Mouse (Mus musculus) myocyte (in vitro differentiated cells): ENCODE results near the gene H2al2a. TPM values are rescaled to one million over a fixed set of nuclear protein-coding genes. Genes with fewer than 3 reads are reported as not detected.

Source experiments
- H3K27me3 ChIP-seq: one replicate; pipeline ENCODE4 v1.6.1; 2011; ENCODE audit not compliant: control insufficient read depth, insufficient read depth, insufficient read length
- H3K36me3 ChIP-seq: one replicate; pipeline ENCODE4 v1.6.1; 2011; ENCODE audit not compliant: control insufficient read depth, insufficient read depth
- H3K4me2 ChIP-seq: one replicate; pipeline ENCODE4 v1.6.1; 2011; ENCODE audit warnings: low read depth, control low read depth
- H3K4me3 ChIP-seq: one replicate; pipeline ENCODE4 v1.5.1; 2011; ENCODE audit warnings: mild to moderate bottlenecking, control low read depth, moderate library complexity
- H3K79me2 ChIP-seq: one replicate; pipeline ENCODE4 v1.6.1; 2011; ENCODE audit not compliant: control insufficient read depth, insufficient read depth
- H3ac ChIP-seq: one replicate; pipeline ENCODE4 v1.6.1; 2011; ENCODE audit not compliant: control insufficient read depth, insufficient read length
- CEBPB ChIP-seq: IDR thresholded peaks from 2 replicates; pipeline ENCODE4 v1.6.1; 2011; ENCODE audit warnings: mild to moderate bottlenecking, moderate library complexity; ENCODE audit not compliant: poor library complexity, insufficient read depth, severe bottlenecking
- E2F4 ChIP-seq: IDR thresholded peaks from one replicate; pipeline ENCODE4 v1.6.1; 2011; ENCODE audit warnings: mild to moderate bottlenecking, control low read depth, moderate library complexity; ENCODE audit not compliant: insufficient read depth
- MAX ChIP-seq: IDR thresholded peaks from one replicate; pipeline ENCODE4 v1.6.1; 2011; ENCODE audit warnings: low read depth, mild to moderate bottlenecking, control low read depth
- MYOD1 ChIP-seq, 3 experiments: IDR thresholded peaks; one replicate each; pipeline ENCODE4 v1.6.1; 2011; ENCODE audit warnings: control low read depth in 2 of 3, low read depth in 2 of 3, mild to moderate bottlenecking in 2 of 3, moderate library complexity in 1 of 3; ENCODE audit not compliant: insufficient read length in 2 of 3, control insufficient read depth in 1 of 3
- MYOG ChIP-seq, 3 experiments: IDR thresholded peaks; one replicate each; pipeline ENCODE4 v1.6.1; 2011; ENCODE audit warnings: control low read depth in 2 of 3, low read depth in 2 of 3, mild to moderate bottlenecking in 2 of 3; ENCODE audit not compliant: insufficient read length in 2 of 3, control insufficient read depth in 1 of 3, insufficient read depth in 1 of 3
- POLR2A ChIP-seq: IDR thresholded peaks from one replicate; pipeline ENCODE4 v1.6.1; 2011; ENCODE audit warnings: low read depth, mild to moderate bottlenecking, control low read depth, moderate library complexity; ENCODE audit not compliant: insufficient read length
- POLR2AphosphoS2 ChIP-seq: IDR thresholded peaks from one replicate; pipeline ENCODE4 v1.6.1; 2011; ENCODE audit warnings: low read depth, control low read depth; ENCODE audit not compliant: insufficient read length
- REST ChIP-seq: IDR thresholded peaks from one replicate; pipeline ENCODE4 v1.6.1; 2011; ENCODE audit warnings: mild to moderate bottlenecking, control low read depth, moderate library complexity; ENCODE audit not compliant: insufficient read depth, insufficient read length
- SRF ChIP-seq: IDR thresholded peaks from one replicate; pipeline ENCODE4 v1.6.1; 2011; ENCODE audit warnings: low read depth; ENCODE audit not compliant: control insufficient read depth, insufficient read length
- TCF12 ChIP-seq: IDR thresholded peaks from one replicate; pipeline ENCODE4 v1.6.1; 2011; ENCODE audit warnings: mild to moderate bottlenecking, control low read depth; ENCODE audit not compliant: poor library complexity, insufficient read depth, severe bottlenecking
- TCF3 ChIP-seq: IDR thresholded peaks from one replicate; pipeline ENCODE4 v1.6.1; 2011; ENCODE audit warnings: low read depth, control low read depth; ENCODE audit not compliant: insufficient read length
- USF1 ChIP-seq: IDR thresholded peaks from one replicate; pipeline ENCODE4 v1.6.1; 2011; ENCODE audit warnings: low read depth, mild to moderate bottlenecking, control low read depth, moderate library complexity
- polyA plus RNA-seq: library from polyadenylated mRNA; unstranded; fragments of >200 nt; fragmentation: generic; extraction: Trizol; gene quantifications from one replicate; pipeline ENCODE4 v1.2.1, GENCODE M21; 2012; ENCODE audit warnings: missing spikeins

The H2al2a gene
- polyA plus RNA-seq: not detected

- H3K4me3 ChIP-seq: no peak within 1 kb of the TSS
- H3ac ChIP-seq: no peak within 1 kb of the TSS
- no peak for TF ChIP-seq TCF3
- TF ChIP-seq MAX: no peak
- TF ChIP-seq MYOG (IDR thresholded peaks at IDR 0.05; ENCODE audit: control insufficient read depth in 1 of 3, insufficient read depth in 1 of 3, insufficient read length in 2 of 3, low read depth in 2 of 3): no peak
- no peak for TF ChIP-seq E2F4
- no peak for TF ChIP-seq REST
- TF ChIP-seq CEBPB: no peak
- no peak for TF ChIP-seq SRF
- TF ChIP-seq MYOD1 (IDR thresholded peaks at IDR 0.05; ENCODE audit: control insufficient read depth in 1 of 3, insufficient read length in 2 of 3, low read depth in 2 of 3): no peak
- TF ChIP-seq POLR2AphosphoS2: no peak
- no peak for TF ChIP-seq POLR2A
- TF ChIP-seq USF1: no peak
- TF ChIP-seq TCF12: no peak
- H3K36me3 ChIP-seq: no peaks in the 10 kb centered on the region
- H3K79me2 ChIP-seq: no peaks in the 10 kb centered on the region
- no peak within 1 kb of the TSS for H3K4me2 ChIP-seq
- H3K27me3 ChIP-seq: no peaks in the 10 kb centered on the region
Measured at GRCm38 (mm10) chr2:17996858-17997257, at the start of gene H2al2a. H2al2a (minus strand) TSS chr2:17996958.

GRCm38 (mm10) chr2:18046186-18046585, 49.4 kb upstream of the H2al2a start:
- no peaks in the 10 kb centered on the region for H3K27me3 ChIP-seq
- TF ChIP-seq MAX (no peak), TCF3 (no peak), REST (no peak), SRF (no peak), POLR2AphosphoS2 (no peak), CEBPB (no peak), E2F4 (no peak), POLR2A (no peak), TCF12 (no peak), MYOD1 (IDR thresholded peaks at IDR 0.05; ENCODE audit: control insufficient read depth in 1 of 3, insufficient read length in 2 of 3, low read depth in 2 of 3) (no peak), MYOG (IDR thresholded peaks at IDR 0.05; ENCODE audit: control insufficient read depth in 1 of 3, insufficient read depth in 1 of 3, insufficient read length in 2 of 3, low read depth in 2 of 3) (no peak), USF1 (no peak)

DNA sequence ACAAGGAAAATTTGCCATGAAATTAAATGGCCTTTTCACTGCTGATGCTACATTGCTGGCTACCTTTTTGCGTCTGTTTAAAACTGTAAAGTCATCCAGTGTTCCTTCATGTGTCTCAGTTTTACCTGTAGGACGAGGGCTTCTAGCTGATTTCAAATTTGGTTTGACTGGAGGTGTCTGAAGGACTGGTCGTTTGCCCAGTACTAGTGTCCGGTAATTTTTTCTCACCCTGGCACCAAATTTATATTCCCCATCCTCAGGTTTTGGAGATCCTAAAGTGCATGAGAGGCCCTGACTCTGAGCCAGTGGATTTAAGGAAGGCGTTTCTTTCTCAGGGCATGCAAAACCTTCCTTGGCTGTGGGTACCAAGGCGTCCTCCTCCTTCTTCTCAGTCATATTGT, 49.0 kb upstream of the H2al2a start:
- peak overlapping the region; percentile 68 for H3K4me3 ChIP-seq
- peak overlapping the region; percentile 95 for H3K4me2 ChIP-seq
- H3K79me2 ChIP-seq: no peaks in the 10 kb centered on the region
- H3K36me3 ChIP-seq: no peaks in the 10 kb centered on the region
- H3K27me3 ChIP-seq: no peaks in the 10 kb centered on the region
- no peak overlapping the region for H3ac ChIP-seq
- TF ChIP-seq POLR2A (no peak), MYOD1 (IDR thresholded peaks at IDR 0.05; ENCODE audit: control insufficient read depth in 1 of 3, insufficient read length in 2 of 3, low read depth in 2 of 3) (no peak), CEBPB (no peak), MYOG (IDR thresholded peaks at IDR 0.05; ENCODE audit: control insufficient read depth in 1 of 3, insufficient read depth in 1 of 3, insufficient read length in 2 of 3, low read depth in 2 of 3) (no peak), USF1 (no peak)

More at GRCm38 (mm10) chr2:18046186-18046585, 49.4 kb upstream of the H2al2a start:
- H3ac ChIP-seq: no peak overlapping the region
- peak overlapping the region; percentile 95 for H3K4me2 ChIP-seq
- no peaks in the 10 kb centered on the region for H3K36me3 ChIP-seq
- H3K79me2 ChIP-seq: no peaks in the 10 kb centered on the region
- H3K4me3 ChIP-seq: peak overlapping the region; percentile 68

GRCm38 (mm10) chr2:18045143-18045780, 48.5 kb upstream of the H2al2a start:
- H3ac ChIP-seq: no peak overlapping the region
- H3K4me2 ChIP-seq: no peak overlapping the region
- no peaks in the 10 kb centered on the region for H3K79me2 ChIP-seq
- no peak for TF ChIP-seq POLR2A
- H3K27me3 ChIP-seq: no peaks in the 10 kb centered on the region
- no peak overlapping the region for H3K4me3 ChIP-seq
- H3K36me3 ChIP-seq: no peaks in the 10 kb centered on the region

- Histone ChIP-seq H3K27me3 (no peaks in the 10 kb centered on the region), H3K4me3 (no peak overlapping the region), H3K36me3 (no peaks in the 10 kb centered on the region), H3K4me2 (no peak overlapping the region), H3K79me2 (no peaks in the 10 kb centered on the region), H3ac (no peak overlapping the region)
- TF ChIP-seq E2F4 (no peak), MYOD1 (IDR thresholded peaks at IDR 0.05; ENCODE audit: control insufficient read depth in 1 of 3, insufficient read length in 2 of 3, low read depth in 2 of 3) (no peak), MAX (no peak), USF1 (no peak), POLR2A (no peak)
Measured at GRCm38 (mm10) chr2:18041199-18041885, 44.6 kb upstream of the H2al2a start.
